Mouse (Mus musculus): Measurements from ENCODE around the gene Tmem8b. TPM values are rescaled to one million over a fixed set of nuclear protein-coding genes. Genes with fewer than 3 reads are reported as not detected.
A peak's percentile ranks its signal among the peaks of the same experiment; 100 is the strongest.

The Tmem8b gene
- 1 to 10 TPM in 25 of 26 experiments, under 1 TPM in 1; 0.74 to 7.6 (median 3.3) TPM for total RNA-seq (2018; cell fraction: chromatin; rRNA removed)
- total RNA-seq (2018; cell fraction: cytosol; rRNA removed): 1 to 10 TPM in 20 of 26 experiments, under 1 TPM in 6; 0.72 to 1.7 (median 1.2) TPM
- total RNA-seq (2018; cell fraction: nucleus; rRNA removed): 1 to 10 TPM in 24 of 26 experiments, under 1 TPM in 2; 0.81 to 3.8 (median 2.4) TPM
- polyA plus RNA-seq (2018): 0.80 to 1.5 TPM (median 1.1 TPM) in 3 replicates

DNA sequence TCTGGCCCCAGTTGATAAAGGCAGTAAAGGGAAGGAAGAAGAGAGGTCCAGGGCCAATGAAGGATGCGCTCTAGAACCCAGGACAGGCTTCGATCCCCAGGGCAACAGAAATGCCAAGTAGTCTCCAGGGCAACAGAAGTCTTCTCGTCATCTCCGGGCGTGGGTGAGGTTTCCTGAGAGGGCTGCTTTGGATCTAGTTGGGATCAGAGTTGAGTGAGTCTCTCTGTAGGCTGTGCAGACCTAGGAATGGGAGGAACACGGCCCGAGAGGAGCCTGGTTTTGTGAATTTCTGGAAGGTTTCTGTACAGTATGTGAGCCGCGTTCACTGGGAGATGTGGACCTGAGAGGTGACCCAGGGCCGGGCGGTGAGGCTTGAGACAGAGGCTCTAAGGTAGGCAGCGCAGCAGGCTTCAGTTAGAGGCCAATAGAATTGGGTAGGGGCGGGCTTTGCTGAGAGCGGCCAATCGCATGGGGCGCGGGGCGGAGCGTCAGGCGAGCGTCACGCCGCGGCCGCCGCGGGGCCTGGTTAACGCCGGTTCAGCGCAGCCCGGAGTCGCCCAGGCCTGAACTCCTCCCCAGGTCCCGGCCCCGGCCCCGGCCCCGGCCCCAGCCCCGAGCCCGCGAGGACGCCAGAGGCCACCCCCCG lies at the start of gene Tmem8b, which contains the start of gene Fam221b:
TSS of gene Tmem8b (plus strand) at position 190 of the 646 bp plus-strand sequence.
TSS of gene Fam221b (minus strand) at position 364 of the 646 bp plus-strand sequence.
- Histone ChIP-seq H3K4me3 (ENCODE audit: inconsistent target) (peak within 1 kb of the TSS; percentile 19; the same call in 1 of the 2 replicates), H3K27ac (no peak within 1 kb of the TSS), H3K79me2 (ENCODE audit: inconsistent target) (no peaks in the 10 kb centered on the region), H3K36me3 (ENCODE audit: inconsistent target) (no peaks in the 10 kb centered on the region)
- 4% methylated on average over 41 of the region's 41 CpGs for WGBS (ENCODE audit: missing documents)

DNA sequence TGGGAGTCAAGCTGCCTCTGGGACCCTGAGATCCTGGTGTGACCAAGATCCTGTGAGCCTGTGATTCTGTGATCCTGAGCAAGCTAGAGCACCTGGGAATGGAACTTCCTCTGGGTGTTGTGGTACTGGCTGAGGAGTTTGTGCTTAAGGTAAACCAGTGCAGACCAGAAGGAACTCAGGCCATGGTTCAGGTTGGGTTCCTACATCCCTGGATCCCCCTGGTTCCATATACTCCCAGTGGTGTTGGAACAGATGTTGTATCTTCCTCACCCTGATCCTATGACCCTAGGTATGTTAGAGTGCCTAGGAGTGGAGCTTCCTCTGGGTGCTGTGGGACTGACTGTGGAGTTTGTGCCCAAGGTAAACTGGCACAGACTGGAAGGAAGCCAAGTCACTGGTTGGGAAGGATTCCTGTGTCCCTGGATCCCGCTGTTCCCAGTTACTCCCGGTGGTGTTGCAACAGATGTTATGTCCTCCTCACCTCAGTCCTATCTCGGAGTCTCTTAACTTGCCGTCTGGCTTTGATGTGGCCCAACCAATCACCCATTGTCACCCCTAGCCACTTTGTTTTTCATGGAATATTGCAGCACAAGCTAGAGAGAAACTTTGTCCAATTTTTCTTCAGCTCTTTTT lies 48.5 kb upstream of the Tmem8b start:
- WGBS (ENCODE audit: missing documents): 91% methylated on average over 4 of the region's 4 CpGs
- Histone ChIP-seq H3K4me3 (ENCODE audit: inconsistent target) (no peak overlapping the region), H3K27ac (no peak overlapping the region), H3K79me2 (ENCODE audit: inconsistent target) (no peaks in the 10 kb centered on the region), H3K36me3 (ENCODE audit: inconsistent target) (no peaks in the 10 kb centered on the region)

DNA sequence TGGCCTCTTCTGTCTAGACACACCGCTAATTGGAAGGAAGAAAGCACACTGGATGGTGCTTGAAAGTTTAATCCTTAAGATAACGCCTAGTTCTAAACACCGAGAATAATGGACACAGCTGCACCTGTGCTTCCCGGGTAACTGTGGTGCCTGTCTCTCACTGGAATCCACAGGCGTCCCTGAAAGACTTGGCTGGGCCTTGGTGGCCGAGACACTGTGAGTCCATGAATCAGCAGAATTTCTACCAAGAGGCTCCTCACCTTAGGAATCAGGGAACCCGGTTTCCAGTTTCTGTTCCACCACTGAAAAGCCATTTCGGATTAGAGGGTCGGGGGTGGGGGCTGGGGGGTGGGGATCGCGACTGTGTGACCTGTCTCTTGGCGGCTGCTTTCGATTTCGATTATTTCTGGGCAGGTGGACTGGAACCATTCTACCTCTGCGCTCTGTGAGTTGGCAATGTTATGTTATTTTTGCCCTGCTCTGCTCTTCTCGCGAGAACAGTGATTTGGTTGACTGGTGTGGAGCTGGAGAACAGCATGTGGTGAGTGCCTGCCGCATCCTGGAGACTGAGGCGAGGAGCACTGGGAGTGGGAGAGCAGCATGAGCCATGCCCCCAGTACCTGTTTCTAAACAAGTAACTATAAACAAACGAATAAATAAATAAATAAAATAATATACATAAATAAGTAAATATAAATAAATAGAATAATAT lies 39.5 kb upstream of the Tmem8b start:
- Histone ChIP-seq H3K36me3 (ENCODE audit: inconsistent target) (no peaks in the 10 kb centered on the region), H3K79me2 (ENCODE audit: inconsistent target) (no peaks in the 10 kb centered on the region), H3K4me3 (ENCODE audit: inconsistent target) (no peak overlapping the region), H3K27ac (no peak overlapping the region)
- 79% methylated on average over 17 of the region's 20 CpGs for WGBS (ENCODE audit: missing documents)

DNA sequence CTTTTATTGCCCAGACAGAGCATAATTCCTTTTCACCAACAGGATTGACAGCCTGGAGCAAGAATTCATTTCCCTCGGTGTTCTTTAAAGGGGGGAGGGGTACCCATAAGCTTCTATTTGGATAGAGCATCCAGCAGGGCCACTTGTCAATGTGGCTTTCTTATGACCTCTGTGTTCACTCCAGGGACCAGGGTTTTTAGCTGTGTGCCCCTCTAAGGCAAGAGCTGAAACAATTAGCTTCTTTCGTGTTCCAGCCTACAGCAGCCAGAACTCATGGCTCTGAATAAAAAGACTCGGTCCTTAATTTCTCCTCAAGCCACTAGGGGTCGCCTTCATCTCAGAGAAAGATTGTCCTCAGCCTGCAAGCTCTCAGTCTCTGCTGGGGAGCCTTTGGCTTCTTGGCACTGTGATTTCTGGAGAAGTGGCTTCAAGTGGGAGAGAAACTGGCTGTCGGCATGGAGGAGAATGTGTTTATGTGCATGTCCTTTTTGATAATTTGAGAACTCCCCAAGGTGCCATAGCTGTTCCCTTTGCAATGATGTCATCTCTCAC lies 38.7 kb upstream of the Tmem8b start:
- no peak overlapping the region for H3K4me3 ChIP-seq (ENCODE audit: inconsistent target)
- no peak overlapping the region for H3K27ac ChIP-seq
- H3K36me3 ChIP-seq (ENCODE audit: inconsistent target): no peaks in the 10 kb centered on the region
- WGBS (ENCODE audit: missing documents): 6% methylated on average over 5 of the region's 5 CpGs
- no peaks in the 10 kb centered on the region for H3K79me2 ChIP-seq (ENCODE audit: inconsistent target)

DNA sequence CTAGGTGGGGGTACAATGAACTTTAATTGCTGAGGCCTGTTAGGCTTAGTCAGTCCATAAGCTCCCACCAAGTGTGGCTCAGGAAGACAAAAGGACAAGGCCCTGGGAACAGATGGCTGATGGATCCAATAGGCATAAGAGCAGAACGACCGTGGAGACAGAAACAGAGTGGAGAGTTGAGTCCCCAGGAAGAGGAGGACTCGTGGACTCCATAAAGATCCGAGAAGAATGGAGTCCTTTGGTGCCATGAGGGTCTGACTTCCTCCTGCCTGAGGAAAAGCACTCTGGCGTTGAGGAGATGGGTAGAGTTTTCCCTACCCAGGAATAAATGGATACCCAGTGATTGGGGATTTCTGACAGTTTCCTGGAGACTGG lies 38.1 kb upstream of the Tmem8b start:
- Histone ChIP-seq H3K79me2 (ENCODE audit: inconsistent target) (no peaks in the 10 kb centered on the region), H3K4me3 (ENCODE audit: inconsistent target) (no peak overlapping the region), H3K27ac (no peak overlapping the region), H3K36me3 (ENCODE audit: inconsistent target) (no peaks in the 10 kb centered on the region)
- WGBS (ENCODE audit: missing documents): 56% methylated on average over 5 of the region's 5 CpGs

DNA sequence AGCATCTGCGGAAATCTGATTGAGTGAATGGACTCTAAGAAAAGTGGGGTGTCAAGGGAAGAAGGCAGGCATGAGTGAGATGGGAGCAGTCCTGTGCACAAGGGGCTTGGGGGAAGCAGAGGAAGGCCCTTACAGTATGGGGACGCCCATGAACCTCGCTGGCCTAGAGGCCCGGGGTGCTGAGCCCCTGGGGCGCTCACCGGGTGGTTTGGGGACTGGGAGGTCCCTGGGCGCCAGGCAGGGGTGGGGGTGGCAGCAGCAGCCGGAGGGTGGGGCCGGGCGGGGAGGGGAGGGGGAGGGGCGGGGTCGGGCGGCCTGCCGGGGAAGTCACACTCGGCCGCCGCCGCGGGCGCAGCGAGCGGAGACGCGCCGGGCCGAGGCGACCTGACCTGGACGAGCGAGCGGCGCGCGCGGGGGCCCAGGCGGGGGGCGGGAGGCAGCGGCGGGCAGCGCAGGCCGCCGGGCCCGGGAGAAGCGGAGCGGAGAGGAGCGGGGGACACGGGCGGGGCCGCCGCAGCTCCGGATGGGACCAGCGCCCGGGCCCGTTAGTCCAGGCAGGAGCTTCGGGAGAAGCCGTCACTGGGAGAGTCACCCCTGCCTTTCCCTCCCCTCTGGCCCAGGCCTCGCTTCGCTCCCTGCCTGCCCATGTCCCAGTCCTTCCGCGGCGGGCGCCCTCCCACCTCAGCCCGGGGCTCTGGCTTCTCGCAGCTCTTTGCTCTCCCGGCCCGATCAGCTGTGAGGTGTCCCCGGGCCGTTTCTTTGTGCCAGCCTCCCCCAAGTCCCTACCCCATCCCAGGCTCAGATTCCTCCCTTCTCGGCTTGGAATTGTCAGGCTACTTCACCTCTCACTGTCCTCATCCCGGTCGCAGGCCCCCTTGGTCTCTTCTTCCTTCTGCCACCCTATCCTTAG lies 37.5 kb upstream of the Tmem8b start, which contains the start of gene Npr2:
TSS of gene Npr2 (plus strand) at position 890 of the 910 bp plus-strand sequence.
- no peak within 1 kb of the TSS for H3K4me3 ChIP-seq (ENCODE audit: inconsistent target)
- no peaks in the 10 kb centered on the region for H3K79me2 ChIP-seq (ENCODE audit: inconsistent target)
- no peak within 1 kb of the TSS for H3K27ac ChIP-seq
- no peaks in the 10 kb centered on the region for H3K36me3 ChIP-seq (ENCODE audit: inconsistent target)
- 4% methylated on average over 65 of the region's 70 CpGs for WGBS (ENCODE audit: missing documents)

DNA sequence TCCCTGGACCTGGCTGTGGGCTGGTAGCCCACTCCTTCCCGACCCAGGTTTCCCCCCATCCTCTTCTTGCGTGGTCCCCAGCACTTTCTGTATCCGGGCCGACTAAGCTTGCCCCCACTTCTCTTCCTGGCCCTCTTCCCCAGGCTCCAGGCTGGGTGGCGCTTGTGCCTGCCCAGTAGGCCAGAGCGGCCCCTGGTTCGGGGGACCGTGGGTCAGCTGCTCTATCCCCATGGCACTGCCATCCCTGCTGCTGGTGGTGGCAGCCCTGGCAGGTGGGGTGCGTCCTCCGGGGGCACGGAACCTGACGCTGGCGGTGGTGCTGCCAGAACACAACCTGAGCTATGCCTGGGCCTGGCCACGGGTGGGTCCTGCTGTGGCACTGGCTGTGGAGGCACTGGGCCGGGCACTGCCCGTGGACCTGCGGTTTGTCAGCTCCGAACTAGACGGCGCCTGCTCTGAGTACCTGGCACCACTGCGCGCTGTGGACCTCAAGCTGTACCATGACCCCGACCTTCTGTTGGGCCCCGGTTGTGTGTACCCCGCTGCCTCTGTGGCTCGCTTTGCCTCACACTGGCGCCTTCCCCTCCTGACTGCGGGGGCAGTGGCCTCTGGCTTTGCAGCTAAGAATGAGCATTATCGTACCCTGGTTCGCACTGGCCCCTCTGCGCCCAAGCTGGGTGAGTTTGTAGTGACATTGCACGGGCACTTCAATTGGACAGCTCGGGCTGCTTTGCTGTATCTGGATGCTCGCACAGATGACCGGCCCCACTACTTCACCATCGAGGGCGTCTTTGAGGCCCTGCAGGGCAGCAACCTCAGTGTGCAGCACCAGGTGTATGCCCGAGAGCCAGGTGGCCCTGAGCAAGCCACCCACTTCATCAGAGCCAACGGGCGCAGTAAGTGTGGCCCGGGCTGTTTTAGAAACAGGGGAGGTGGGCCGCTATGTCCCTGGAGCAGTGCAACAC lies 36.5 kb upstream of the Tmem8b start:
- no peaks in the 10 kb centered on the region for H3K36me3 ChIP-seq (ENCODE audit: inconsistent target)
- H3K27ac ChIP-seq: no peak overlapping the region
- 85% methylated on average over 39 of the region's 42 CpGs for WGBS (ENCODE audit: missing documents)
- H3K79me2 ChIP-seq (ENCODE audit: inconsistent target): no peaks in the 10 kb centered on the region
- H3K4me3 ChIP-seq (ENCODE audit: inconsistent target): no peak overlapping the region

DNA sequence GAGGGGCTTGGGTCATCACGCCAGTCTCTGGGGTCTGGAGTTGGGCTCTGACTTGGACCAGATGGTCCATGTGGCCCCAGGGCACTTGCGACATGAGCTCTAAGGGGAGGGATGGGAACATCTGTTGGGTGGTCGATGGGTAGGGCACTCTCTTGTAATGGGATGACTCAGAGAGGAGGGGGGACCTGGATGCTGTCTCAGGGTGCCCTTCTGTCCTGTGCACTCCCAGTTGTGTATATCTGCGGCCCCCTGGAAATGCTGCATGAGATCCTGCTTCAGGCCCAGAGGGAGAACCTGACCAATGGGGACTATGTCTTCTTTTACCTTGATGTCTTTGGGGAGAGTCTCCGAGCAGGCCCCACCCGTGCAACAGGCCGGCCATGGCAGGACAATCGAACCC lies 35.5 kb upstream of the Tmem8b start:
- 89% methylated on average over 8 of the region's 8 CpGs for WGBS (ENCODE audit: missing documents)
- H3K79me2 ChIP-seq (ENCODE audit: inconsistent target): no peaks in the 10 kb centered on the region
- H3K4me3 ChIP-seq (ENCODE audit: inconsistent target): no peak overlapping the region
- no peaks in the 10 kb centered on the region for H3K36me3 ChIP-seq (ENCODE audit: inconsistent target)
- no peak overlapping the region for H3K27ac ChIP-seq

DNA sequence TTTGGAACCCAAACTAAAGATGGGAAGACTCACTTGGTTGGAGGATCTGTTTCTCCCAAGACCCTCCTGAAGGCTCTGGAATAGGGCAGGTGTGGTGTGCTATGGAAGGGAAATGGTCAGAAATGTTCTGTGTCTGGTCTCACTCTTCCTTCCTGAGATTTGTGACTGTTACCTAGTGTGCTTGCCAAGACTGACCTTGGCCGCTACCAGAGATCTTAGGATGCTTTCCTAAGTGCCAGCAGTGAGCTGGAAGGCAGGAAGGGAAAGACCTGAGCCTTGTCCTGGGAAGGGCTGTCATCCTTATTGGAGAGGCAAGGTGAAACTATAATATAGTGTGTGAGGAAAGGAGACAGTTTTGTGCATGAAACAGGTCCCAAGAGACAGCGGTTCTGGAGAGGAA lies 35.0 kb upstream of the Tmem8b start:
- WGBS (ENCODE audit: missing documents): 88% methylated on average over 2 of the region's 2 CpGs
- no peaks in the 10 kb centered on the region for H3K79me2 ChIP-seq (ENCODE audit: inconsistent target)
- no peaks in the 10 kb centered on the region for H3K36me3 ChIP-seq (ENCODE audit: inconsistent target)
- H3K27ac ChIP-seq: no peak overlapping the region
- no peak overlapping the region for H3K4me3 ChIP-seq (ENCODE audit: inconsistent target)

DNA sequence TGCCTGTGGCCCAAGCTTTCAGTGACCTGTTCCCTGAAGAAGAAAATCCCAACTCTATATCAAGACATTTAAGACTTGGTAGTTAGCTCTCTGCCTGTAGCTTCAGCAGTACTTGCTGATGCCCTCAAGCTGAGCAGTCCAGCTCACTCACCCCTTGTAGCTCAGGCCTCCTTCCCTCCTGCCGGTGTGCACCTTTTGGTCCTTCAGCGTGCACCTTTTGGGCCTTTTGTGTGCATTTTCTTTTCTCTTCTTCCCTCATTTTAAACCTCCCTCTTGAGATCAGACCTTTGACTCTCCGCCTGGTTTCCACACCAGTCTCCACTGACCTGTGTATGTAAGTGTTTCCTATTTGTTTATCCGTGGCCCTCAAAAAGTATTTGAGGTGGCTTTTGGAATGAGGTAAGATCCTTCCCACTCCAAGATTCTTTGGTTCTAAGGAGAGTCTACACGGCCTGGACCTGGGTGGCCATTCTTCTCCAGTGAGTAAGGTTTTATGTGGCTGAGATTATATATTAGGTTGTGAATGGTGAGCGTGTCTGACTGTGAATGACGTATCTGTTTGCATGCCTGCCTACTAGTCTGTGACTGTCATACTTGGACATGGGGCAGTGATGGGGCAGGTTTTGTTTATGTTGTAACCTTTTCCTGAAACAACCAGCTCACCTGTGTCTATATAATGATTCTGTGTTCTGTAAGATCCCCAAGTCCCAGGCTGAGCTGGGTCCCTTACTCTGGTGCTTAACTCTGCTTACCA lies 34.0 kb upstream of the Tmem8b start:
- H3K4me3 ChIP-seq (ENCODE audit: inconsistent target): no peak overlapping the region
- no peak overlapping the region for H3K27ac ChIP-seq
- H3K79me2 ChIP-seq (ENCODE audit: inconsistent target): no peaks in the 10 kb centered on the region
- WGBS (ENCODE audit: missing documents): 92% methylated on average over 7 of the region's 7 CpGs
- no peaks in the 10 kb centered on the region for H3K36me3 ChIP-seq (ENCODE audit: inconsistent target)

DNA sequence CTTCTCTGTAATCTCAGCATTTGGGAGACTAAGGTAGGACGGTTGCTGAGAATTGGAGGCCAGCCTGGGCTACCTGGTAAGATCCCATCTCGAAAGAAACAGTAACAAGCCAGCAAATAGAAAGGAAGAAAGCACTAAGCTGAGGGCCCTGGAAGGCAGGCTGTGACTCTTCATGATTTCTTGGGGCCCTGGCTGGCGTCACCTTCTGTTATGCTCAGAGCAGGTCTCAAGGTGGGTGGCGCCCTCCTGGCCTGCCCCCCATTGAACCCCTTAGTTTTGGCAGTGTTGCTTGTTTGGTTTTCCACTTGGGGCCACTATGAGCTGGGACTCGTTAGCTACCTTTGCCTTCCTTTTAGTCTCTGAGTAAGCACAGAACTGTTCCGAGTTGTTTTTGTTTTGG lies 32.0 kb upstream of the Tmem8b start:
- 88% methylated on average over 6 of the region's 6 CpGs for WGBS (ENCODE audit: missing documents)
- no peaks in the 10 kb centered on the region for H3K36me3 ChIP-seq (ENCODE audit: inconsistent target)
- no peak overlapping the region for H3K27ac ChIP-seq
- no peaks in the 10 kb centered on the region for H3K79me2 ChIP-seq (ENCODE audit: inconsistent target)
- no peak overlapping the region for H3K4me3 ChIP-seq (ENCODE audit: inconsistent target)

DNA sequence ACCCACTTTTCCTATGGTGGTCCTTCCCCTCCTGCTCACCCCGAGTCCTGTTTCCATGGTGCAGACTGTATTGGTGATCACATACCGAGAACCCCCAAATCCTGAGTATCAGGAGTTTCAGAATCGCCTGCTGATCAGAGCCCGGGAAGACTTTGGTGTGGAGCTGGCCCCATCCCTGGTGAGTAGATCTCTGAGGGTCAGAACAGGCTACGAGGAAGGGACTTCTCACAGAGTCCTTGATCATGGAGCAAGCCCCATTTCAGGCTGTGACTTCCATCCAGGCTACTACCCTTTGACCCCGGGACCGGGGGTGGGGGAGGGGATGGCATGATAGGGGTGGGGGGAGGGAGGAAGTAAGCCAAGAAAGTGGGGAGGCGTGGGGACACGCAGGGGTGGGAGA lies 28.7 kb upstream of the Tmem8b start:
- Histone ChIP-seq H3K36me3 (ENCODE audit: inconsistent target) (no peaks in the 10 kb centered on the region), H3K27ac (no peak overlapping the region), H3K79me2 (ENCODE audit: inconsistent target) (no peaks in the 10 kb centered on the region), H3K4me3 (ENCODE audit: inconsistent target) (no peak overlapping the region)
- WGBS (ENCODE audit: missing documents): 86% methylated on average over 9 of the region's 9 CpGs
